In genomic region chr4:131208637-131209036, GRCm38 (mm10) we compare ENCODE assay signal across 7 mouse cellular contexts.
"Had no signal": no experiment of that assay in that cellular context is flagged by ENCODE, and none has a peak within 500 bp of the region (broad histone marks: within the 10 kb centered on the region; RNA-seq: fewer than 3 reads in every experiment).

No protein-coding gene starts in this region.

- H3K4me3 ChIP-seq: limb, embryonic 13.5 days; midbrain, embryonic 13.5 days had no signal

- H3K4me2 ChIP-seq: limb, embryonic 13.5 days; midbrain, embryonic 13.5 days had no signal

- H3K27ac ChIP-seq: limb, embryonic 13.5 days; liver, embryonic 14.5 days; midbrain, embryonic 13.5 days had no signal

- H3K27me3 ChIP-seq: limb, embryonic 13.5 days; midbrain, embryonic 13.5 days had no signal

- H3K36me3 ChIP-seq: limb, embryonic 13.5 days; midbrain, embryonic 13.5 days had no signal

- ATAC-seq: midbrain, embryonic 13.5 days had no signal

- DNase-seq: left cerebral cortex, postnatal 4 days; lung, adult 18-20 months; lung, postnatal 36 days; thymus, postnatal 4 days had no signal

- H3K9ac ChIP-seq: limb, embryonic 13.5 days; liver, embryonic 14.5 days; midbrain, embryonic 13.5 days had no signal
